Mouse (Mus musculus) A20 (cell line): ENCODE results near the gene Rnls.

ENCODE experiments used
- DNase-seq: peaks from one replicate; pipeline ENCODE4 v3.0.0-alpha.2; 2011; ENCODE audit warnings: low read depth, low spot score

Gene Rnls

DNA sequence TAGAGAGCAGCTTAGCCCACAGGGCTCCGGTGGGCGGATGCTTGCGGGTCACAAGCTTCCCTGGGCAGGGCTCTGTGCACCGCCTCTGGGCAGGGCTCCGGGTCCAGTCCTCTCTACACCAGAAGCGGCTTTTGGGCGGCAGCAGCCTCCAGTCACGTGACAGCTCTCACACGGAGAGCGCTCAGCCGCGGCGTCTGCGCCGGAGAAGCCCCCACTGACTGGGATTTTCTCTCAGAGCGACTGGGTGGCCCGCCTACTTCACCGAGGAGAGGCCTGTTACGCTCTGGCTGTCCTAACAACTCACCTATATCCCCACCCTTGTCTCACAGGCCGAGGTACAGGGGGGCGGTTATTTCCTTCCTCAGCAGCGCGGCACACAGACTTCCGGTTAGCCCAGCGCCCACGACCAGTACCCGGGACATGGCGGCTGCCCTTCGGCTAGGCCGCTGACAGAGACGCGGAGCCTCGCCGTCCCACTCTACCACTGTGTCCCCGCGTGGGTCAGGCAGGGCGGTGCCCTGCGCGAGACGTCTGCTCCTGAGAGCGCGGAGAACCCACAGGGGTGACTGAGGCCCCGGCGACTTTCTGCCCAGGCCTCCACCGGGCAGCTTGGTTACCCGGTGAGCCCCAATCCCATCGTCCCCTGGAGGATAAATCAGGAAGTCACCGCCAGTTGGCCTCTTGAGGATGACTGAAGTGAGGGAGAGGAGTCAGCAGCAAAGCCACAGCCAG is at the start of gene Rnls:
Gene Rnls (minus strand): TSS at position 645 of the 732 bp plus-strand sequence.
- DNase-seq, result peak; percentile 89

DNA sequence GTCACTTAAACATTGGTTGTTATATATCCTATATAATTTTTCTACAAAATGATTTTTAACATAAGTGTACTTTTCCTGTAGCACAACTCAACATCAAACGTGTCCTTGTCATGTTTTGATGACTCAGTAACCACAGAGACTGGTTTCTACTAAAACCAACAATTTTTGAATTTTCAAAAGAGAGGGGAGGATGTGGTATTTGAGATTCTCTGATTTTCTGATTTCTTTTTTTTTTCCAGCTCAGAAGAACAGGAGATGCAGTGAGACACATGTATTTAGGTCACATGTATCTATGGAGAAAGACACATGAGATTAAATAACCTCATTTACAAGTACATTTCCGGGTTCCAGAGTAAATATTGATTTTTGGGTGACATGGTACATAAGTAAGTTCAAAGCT is 37.4 kb upstream of the Rnls start:
- DNase-seq, result no peak

DNA sequence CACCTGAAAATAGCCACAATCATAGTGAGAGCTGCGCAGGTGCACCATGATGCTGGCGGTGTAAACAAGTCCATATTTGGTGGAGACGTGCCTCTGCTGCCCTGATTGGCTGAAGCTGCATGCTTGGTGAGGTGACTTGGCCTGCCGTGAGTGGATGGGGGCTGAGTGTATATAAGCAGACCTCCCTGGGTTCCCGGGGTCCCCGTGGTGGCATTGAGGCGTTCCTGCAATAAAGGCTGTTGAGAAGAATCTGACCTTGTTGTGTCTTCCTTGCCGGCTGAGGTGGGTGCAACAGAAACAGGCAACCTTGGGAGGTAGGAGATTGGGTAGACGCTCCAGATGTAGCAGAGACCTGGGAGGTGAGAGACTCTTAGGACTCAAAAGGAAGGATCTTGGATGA is 27.3 kb upstream of the Rnls start:
- DNase-seq, result peak; percentile 22

DNA sequence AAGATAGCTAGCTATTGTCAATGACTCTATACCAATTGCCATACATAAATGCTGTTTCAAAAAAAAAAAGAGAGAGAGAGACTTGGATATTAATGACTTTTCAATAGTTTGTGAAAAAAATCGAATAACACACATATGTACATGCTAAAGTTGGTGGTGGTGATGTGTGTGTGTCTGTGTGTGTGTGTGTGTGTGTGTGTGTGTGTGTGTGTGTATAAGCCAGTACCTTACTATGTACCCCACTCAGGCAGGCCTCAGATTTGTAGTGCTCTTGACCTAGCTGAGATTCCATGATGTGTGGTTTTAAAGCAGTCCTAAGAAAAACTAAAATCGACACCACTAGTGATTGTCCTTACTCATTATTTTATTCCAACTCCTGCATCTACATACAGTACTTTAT is 11.3 kb downstream of the Rnls start:
- no peak for DNase-seq

DNA sequence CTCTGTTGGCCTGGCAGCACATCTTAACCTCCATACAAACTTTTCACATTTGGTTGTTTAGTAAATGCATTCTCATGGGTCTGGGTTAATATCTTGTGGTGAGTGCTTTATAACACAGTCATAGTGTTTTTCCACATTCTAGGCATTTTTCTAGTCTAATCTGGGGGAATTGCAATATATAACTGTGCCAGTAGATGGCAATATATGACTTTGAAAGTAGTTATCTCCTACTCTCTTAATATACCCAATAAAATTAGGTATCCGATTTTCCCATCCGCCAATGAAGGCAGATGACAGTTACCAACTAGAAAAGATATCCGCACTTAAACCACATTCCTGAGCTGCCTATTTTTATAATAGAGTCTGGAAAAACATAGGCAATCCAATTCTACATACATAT is 11.7 kb downstream of the Rnls start:
- DNase-seq, result peak; percentile 46

DNA sequence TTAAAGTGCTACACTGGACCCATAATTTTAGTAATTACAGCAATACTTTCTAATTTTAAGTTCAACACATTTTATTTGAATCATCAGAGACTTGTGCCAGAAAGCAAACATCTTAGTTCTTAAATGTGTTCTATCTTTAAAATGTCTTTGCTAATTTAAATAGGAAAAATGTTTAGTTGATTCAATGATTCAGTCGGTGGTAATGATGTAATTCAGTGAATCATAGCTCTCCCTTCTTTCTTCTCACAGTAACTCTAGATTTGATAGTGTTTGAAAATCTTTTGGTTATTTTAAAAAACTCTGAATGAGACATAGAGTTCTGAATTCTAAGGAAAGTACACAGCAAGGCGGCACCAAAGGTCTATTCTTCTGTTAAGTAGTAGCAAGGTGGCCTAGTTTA is 23.3 kb downstream of the Rnls start:
- DNase-seq, result no peak

DNA sequence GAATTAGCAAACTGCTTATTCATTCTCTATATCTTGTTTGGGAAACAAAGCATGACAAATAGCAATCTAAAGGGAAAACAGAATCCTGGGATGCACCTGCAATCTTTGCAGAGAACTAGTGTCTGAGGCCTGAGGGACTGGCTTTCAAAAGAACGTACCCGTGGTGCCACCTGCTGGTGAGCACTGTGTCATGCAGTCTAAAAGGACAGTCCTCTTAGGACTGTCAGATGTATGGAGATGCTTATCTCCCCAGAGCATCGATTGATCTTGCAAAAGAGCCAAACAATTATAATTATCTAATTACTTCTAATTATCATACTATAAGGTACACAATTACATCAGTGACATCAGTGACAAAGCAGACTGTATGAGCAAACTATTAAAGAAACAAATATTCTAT is 25.4 kb downstream of the Rnls start:
- DNase-seq, result peak; percentile 71

DNA sequence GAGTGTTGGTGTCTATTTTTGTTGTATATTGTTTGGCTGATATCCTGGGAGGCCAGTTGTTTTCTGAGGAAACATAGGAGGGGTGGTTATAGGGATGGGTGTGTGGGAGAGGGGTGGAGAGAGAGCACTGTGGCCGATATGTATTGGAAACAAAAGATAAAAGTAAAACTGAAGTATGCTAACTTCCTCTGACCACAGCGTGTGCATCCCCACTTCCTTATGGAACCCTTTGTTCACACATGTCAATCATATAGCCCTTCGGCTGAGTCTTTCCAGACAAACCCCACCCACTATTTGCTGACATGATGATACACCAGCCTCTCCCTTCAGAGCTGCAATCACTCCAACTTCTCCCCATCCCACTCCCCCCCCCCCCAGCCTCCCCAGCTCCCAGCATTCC is 35.1 kb downstream of the Rnls start:
- no peak for DNase-seq

DNA sequence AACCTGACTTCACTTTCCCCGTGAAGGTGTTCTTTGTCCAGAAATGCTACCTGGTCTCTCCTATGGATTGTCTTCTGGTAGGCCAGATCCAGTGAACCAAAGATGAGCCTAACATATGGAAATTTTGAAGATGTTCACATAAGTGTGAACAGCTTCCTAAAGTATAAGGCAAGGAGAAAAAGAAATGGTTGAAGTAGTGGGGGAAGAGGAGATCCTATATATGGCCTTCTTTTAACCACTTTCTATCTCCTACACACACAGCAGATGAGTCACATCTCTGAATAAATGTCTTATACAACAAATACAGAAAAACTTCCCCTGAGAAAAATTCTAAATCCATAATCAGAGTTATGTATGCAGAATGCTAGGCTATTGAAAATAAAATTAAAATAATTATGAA is 52.0 kb downstream of the Rnls start:
- no peak for DNase-seq

DNA sequence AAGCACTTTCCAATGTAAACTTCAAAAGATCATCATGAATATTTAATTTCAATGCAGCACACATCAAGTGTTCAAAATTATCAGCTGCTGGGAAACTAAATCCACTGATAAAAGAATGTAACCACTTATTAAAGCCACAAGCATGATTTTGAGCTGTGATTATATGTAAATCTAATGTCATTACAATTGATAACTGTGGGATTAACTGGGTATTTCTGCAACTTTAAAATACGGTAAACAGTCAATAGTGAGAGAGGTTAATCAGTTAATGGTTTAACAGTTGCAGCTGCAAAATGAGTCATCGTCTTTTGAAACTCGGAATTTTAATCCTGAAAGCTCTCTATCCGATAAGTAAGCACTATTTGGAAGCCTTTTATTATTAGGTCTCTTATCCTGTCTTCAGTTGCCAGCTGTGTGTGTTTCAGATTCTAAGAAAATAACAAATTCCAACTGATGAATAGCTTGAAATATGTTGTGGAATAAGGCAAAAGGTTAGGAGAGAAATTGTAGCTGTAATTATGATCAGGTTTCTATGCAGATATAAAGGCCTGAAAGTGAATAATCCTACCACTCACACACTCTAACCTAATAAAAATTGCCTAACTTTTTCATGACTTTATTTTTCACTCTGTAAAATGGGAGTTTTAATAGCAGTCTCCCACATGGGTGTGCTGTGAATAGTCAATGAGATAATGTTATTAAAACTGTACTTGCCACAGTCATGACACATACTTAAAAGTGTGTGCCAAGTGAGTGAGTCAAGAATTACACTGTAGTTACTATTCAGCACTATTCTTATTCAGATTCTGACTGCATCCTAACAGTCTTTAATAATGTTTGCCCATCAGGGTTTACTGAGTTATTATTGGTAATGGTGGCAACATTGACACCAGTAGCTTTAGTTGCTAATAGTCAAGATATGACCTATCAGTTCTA is 65.1 kb downstream of the Rnls start:
- no peak for DNase-seq

DNA sequence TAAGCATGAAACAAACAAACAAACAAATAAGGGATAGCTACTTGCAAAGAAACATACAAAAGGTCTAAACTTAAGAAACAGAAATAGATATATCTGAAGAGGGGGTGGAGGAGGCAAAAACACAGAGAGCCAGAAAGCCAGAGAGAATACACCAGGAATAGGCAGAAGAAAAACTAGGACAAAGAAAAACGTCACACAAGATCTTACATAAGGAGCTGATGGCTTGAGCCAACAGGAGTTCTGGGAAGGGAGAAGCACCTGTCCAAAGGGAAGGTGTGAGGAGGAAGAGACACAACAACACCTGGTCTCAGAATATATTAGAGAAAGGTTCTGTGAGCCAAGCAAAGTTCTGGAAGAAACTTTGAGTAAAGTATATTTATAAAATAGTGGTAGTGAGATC is 73.3 kb downstream of the Rnls start:
- DNase-seq, result no peak

DNA sequence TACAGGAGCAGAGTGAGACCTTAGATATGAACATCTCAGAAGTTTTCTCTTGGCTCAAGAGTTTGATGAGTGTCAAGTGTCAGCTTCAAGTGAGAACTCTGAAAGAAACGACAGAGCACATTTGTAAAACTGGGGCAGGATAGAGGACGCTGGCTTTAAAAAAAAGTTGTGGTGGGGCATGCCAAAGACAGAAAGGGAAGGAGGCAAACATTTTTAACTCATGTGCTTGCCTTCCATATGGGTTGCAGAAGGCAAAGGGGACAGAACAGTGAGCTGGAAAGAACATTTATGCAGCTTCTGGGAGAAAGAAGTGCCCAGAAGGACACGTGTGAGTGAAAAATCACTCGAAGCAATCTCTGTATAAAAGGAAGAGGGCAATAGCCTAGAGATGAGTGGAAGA is 75.0 kb downstream of the Rnls start:
- no peak for DNase-seq

DNA sequence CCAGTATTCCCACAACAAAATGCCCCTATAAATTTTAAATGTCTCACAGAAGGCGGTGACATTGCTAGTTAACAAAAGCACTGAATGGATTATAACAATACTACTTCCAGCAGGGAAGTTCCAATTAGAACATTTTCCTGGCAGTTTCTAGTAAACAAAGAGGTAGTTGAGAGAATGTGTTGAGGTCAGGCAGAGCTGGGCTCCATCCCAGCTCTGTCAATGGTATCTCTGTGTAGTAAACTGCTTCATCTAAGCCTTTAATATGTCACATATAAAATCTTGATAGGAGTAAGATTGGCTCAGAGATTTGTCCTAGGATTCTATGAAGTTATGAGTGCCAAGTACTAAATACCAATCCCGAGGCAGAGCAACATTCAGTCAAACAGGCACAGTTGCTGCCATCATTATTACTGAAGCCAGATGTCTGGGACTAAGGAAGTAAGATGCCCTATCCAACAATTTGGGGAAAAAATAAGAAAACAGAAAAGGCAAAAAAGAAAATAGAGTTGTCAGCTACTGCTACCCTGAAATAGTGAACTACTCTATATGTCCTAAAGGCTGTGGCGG is 92.3 kb downstream of the Rnls start:
- DNase-seq, result no peak

DNA sequence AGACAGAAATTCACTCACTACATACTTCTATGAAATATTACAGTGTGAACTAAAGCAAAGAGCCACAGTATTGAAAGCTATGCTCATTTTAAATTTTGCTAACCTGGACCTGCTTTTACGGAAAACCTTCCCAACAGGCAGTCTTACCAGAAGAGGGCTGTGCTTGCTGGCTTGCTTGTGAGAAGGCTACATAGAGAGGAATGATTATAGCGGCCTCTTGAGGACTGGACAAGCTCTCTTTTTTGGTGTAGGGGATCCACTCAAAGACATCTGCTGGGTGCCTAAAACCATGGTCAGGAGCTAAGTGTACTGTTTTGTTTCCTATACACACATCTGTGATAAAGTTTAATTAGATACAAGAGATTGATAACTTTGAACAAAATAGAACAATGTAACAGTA is 95.8 kb downstream of the Rnls start:
- DNase-seq, result no peak

DNA sequence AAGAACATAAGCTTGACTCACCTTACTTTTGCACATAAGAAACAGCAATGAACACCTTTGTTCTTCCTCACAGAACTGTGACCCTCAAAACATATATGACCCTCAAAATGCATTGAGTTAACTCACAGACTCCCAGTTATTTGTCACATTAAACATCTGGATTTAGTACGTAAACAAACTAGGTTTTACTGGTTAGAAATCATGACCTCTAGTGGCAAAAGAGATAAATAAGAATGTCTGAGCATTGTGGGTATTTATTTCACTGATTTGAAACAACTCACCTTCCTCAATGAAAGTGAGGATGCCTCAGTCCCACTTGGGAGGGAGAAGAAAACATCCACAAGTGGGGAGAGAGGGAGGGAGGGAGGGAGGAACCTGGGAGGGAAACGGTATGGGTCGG is 109.1 kb downstream of the Rnls start:
- peak; percentile 9 for DNase-seq

DNA sequence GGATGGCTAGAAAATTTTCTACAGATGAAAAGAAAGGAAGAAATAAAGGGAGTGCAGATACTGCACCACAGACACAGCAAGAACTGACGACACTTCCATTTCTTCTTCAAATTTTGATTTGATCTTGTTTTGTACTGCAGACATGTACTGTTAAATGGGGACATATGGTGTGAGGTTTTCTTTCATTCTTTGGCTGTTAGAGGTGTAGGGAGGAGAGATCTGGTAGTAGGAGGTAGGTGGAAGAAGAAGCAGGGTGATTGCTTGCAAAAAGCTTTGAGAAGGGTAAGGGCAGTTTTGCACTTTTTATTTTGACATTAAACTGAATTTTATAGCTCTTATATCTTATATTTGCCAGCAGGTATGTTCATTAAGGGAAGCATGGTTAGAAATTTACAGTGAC is 115.7 kb downstream of the Rnls start:
- no peak for DNase-seq

DNA sequence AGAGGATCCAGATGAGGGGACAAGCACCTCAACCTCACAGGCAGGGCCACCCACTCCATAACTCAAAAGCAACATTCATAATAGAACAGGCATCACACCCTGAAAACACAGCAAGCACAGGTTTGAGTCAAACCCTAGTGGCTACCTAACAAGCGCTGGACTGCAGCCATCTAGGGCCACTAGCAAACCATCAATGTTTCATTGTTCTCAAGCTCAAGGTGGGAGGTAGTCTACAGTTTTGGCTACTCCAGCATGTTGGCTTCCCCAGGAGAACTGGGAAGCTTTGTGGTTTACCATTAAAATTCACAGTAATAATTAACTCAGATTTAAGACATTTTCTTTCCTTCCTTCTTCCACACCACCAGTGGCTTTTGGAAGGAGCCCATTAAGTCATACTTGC is 118.4 kb downstream of the Rnls start:
- DNase-seq, result no peak

DNA sequence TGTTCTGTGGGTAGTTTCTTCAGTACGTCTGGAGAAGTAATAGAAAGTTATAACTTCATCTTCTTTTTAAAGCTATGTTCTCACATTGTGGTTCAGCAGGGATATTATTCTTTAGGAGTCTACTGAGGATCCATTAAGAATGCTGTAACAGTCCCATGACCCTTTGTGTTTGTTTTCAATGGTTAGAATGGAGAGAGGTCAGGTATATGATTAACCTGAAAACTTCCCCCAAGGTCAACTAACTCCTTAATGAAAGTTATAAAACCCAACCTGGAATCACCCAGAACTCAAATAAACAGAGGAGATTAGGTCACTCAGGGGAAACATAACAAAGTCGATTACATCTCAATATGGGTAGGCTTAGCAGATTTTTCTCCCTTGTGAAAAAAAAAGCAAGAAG is 120.5 kb downstream of the Rnls start:
- DNase-seq, result no peak

DNA sequence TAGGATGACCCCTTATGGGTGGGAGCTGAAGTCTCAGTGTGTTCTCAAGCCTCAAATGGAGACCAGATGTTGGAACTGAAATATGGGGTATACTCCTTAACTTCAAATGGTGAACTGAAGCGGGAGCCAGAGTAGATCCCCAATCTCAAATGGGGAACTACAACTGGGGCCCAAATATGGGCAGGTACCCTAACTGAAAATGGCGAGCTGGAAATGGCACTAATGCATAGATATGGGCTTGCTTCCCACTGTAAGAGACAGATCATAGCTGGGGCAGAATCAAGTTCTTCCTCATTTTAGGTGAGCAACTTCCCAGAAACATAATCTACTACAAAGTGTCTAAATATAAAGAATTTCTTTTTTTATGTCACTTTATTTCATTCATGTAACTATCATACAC is 121.9 kb downstream of the Rnls start:
- DNase-seq, result no peak

DNA sequence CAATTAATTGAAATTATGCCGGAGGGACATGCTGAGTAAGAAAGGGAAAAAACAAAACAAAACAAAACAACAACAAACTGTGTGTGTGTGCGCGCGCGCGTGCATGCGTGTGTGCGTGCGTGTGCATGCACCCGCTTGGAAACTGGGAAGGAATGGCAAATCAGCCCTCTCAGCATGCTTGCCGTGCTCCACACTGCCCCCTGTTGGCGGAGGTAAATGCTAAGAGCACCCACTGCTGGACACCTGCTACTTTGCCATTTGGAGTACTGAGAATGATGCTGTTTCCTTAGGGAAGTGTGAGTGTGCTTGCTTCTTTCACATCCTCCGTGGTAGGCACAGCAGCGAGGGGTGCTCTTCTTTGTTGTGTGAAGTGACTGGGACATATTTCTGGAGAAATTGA is 124.1 kb downstream of the Rnls start:
- DNase-seq, result peak; percentile 44

DNA sequence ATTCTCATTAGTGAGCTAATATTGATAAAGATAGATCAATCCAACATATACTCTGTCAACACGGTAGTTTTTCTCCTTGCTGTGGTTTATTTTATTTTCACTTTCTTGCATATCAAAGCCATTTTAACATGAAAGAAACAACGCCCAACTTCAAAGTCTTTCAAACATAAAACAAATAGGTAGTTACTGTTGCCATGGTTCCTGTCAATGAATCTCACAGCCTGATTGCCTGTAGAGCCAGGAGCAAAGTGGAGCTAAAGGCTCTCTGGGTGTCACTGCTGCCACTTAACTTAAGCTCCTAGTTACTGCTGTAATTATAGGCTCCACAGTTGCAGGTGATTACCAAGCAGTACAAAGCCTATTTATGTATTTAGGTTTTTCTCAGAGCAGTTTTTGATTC is 126.8 kb downstream of the Rnls start:
- no peak for DNase-seq

DNA sequence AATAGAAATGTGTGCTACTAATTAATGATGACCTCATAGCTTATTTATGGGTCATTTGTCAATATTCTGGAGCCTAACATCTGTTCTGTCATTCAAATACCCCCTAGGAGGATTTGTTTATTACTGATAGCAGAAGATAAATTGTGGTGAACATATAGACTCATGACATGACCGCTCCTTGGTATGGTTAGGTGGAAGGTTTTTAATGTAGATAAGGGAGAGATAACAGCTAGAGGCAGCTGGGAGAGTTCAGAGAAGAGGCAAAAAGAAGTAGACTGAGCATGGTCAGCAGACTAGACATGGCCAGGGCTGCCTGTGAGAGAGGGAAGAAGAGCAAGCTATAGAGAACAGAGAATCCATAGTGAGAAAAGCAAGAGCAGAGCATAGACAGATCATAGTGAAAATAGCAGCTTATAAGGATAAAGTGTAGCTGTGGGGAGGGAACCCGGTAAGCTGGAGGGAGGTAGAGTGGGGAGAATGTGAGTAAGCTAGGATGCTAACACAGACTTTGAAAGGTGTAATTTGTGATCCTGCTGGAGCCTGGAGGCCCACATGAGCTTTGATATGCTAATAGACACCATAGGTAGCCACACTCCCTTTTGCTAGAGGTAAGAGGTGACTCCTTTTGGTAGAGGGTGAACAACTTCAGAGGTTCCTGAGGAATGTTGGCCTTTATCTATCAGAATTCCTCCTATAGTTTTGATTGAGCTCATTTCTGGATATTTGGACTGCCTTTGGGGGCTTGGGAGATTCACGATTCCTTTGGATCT is 127.7 kb downstream of the Rnls start:
- no peak for DNase-seq
